Mouse (Mus musculus) thymus, adult 18-20 months (tissue): Measurements from ENCODE around the gene Pde6c.

ENCODE experiments used
- DNase-seq, 2 experiments: peaks; one replicate each; pipeline ENCODE4 v3.0.0; 2022; ENCODE audit warnings: mixed read lengths in 2 of 2

The Pde6c gene

GRCm38 (mm10) chr19:38143540-38144271 is 11.1 kb downstream of the Pde6c start:
- DNase-seq, result no peak

GRCm38 (mm10) chr19:38156243-38156642 is 23.7 kb downstream of the Pde6c start:
- DNase-seq, result no peak

GRCm38 (mm10) chr19:38161648-38162354 is 29.2 kb downstream of the Pde6c start:
- DNase-seq, result no peak

- DNase-seq, result no peak
These were observed 32.1 kb downstream of the Pde6c start for GRCm38 (mm10) chr19:38164633-38165032.

GRCm38 (mm10) chr19:38179675-38180074 is 47.1 kb downstream of the Pde6c start:
- no peak for DNase-seq

- DNase-seq, result no peak
These were observed 54.2 kb downstream of the Pde6c start for GRCm38 (mm10) chr19:38186631-38187344.

GRCm38 (mm10) chr19:38187345-38187680 is 54.7 kb downstream of the Pde6c start:
- no peak for DNase-seq

GRCm38 (mm10) chr19:38190606-38191005 is 58.0 kb downstream of the Pde6c start:
- DNase-seq, result no peak

GRCm38 (mm10) chr19:38191446-38191845 is 58.9 kb downstream of the Pde6c start:
- DNase-seq, result no peak

GRCm38 (mm10) chr19:38195245-38195644 is 62.7 kb downstream of the Pde6c start:
- no peak for DNase-seq

GRCm38 (mm10) chr19:38198731-38199130 is 66.2 kb downstream of the Pde6c start:
- no peak for DNase-seq

- no peak for DNase-seq
These were observed 74.1 kb downstream of the Pde6c start for GRCm38 (mm10) chr19:38206669-38207068.

- no peak for DNase-seq
These were observed 85.1 kb downstream of the Pde6c start for GRCm38 (mm10) chr19:38217696-38218095.

GRCm38 (mm10) chr19:38223356-38223904 is 90.8 kb downstream of the Pde6c start:
- no peak for DNase-seq

GRCm38 (mm10) chr19:38223905-38224684 is 91.5 kb downstream of the Pde6c start, which contains the start of gene Fra10ac1:
Gene Fra10ac1 (minus strand): TSS chr19:38224156.
- peak; percentile 75 to 78 for DNase-seq

- no peak for DNase-seq
These were observed 92.1 kb downstream of the Pde6c start for GRCm38 (mm10) chr19:38224685-38225060.

- DNase-seq, result no peak
These were observed 96.1 kb downstream of the Pde6c start for GRCm38 (mm10) chr19:38228699-38229098.

- DNase-seq, result no peak
These were observed 99.5 kb downstream of the Pde6c start for GRCm38 (mm10) chr19:38232087-38232486.

GRCm38 (mm10) chr19:38232516-38232915 is 99.9 kb downstream of the Pde6c start:
- no peak for DNase-seq
